Comparison of ENCODE assay signal across 8 mouse cellular contexts in the genomic region with DNA sequence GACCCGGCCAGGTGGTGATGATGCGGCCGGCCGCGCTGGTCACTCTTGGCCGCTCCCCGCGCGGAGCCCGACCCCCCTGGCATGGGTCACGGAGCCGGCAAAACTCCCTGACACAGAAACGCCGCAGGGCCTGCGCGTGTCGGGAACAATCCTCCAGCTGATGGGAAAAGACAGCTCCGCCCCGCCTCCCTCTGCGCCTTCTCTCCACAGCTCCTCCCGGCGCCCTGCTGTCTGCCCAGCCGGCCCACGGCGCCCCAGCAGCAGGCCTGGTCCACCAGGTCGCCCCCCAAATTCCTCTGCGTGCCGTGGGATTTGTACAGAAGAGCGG. TPM values are rescaled to one million over a fixed set of nuclear protein-coding genes. Genes with fewer than 3 reads are reported as not detected.
DNase-seq lines count a peak whose midpoint lies in the region; ATAC-seq lines count a peak whose summit lies in the region.

No protein-coding gene starts in this region.

- no peaks in the 10 kb centered on the region for H3K36me3 ChIP-seq in lung, embryonic 15.5 days
- no peaks in the 10 kb centered on the region for H3K36me3 ChIP-seq in embryonic facial prominence, embryonic 15.5 days
- H3K36me3 ChIP-seq in midbrain, embryonic 13.5 days: no peaks in the 10 kb centered on the region

- no peak overlapping the region for H3K27ac ChIP-seq in lung, embryonic 15.5 days
- no peak overlapping the region for H3K27ac ChIP-seq in embryonic facial prominence, embryonic 15.5 days (replicated peaks)
- H3K27ac ChIP-seq in midbrain, embryonic 13.5 days: no peak overlapping the region

- peak overlapping the region; percentile 72 for H3K4me2 ChIP-seq in lung, embryonic 15.5 days
- H3K4me2 ChIP-seq in embryonic facial prominence, embryonic 15.5 days (replicated peaks): peak overlapping the region; percentile 93
- H3K4me2 ChIP-seq in midbrain, embryonic 13.5 days (replicated peaks): peak overlapping the region; percentile 84

- DNase-seq in lung, postnatal 36 days: no peak
- peak; percentile 44 for DNase-seq in kidney, adult 9 months
- no peak for DNase-seq in urinary bladder, postnatal 14 days (ENCODE audit: low spot score)
- no peak for DNase-seq in cerebellum, adult 11-12 months
- no peak for DNase-seq in right cerebral cortex, postnatal 4 days

- H3K9ac ChIP-seq in lung, embryonic 15.5 days: no peak overlapping the region
- H3K9ac ChIP-seq in embryonic facial prominence, embryonic 15.5 days: 0 out of 2 replicates have a peak overlapping the region, but pooled peaks have one; percentile 21
- peak overlapping the region; percentile 60 for H3K9ac ChIP-seq in midbrain, embryonic 13.5 days (replicated peaks)

- peak overlapping the region; percentile 31 for H3K4me3 ChIP-seq in lung, embryonic 15.5 days
- H3K4me3 ChIP-seq in embryonic facial prominence, embryonic 15.5 days (replicated peaks): peak overlapping the region; percentile 43
- H3K4me3 ChIP-seq in midbrain, embryonic 13.5 days (replicated peaks): peak overlapping the region; percentile 45

- 1% methylated on average over 29 of the region's 29 CpGs for WGBS in lung, embryonic 15.5 days
- under 1% methylated on average over 29 of the region's 29 CpGs for WGBS in embryonic facial prominence, embryonic 15.5 days
- WGBS in midbrain, embryonic 13.5 days: 1% methylated on average over 29 of the region's 29 CpGs

- H3K9me3 ChIP-seq in lung, embryonic 15.5 days: no peaks in the 10 kb centered on the region
- no peaks in the 10 kb centered on the region for H3K9me3 ChIP-seq in embryonic facial prominence, embryonic 15.5 days (replicated peaks)
- H3K9me3 ChIP-seq in midbrain, embryonic 13.5 days: no peaks in the 10 kb centered on the region

- peaks cover 77% of the 10 kb centered on the region for H3K27me3 ChIP-seq in lung, embryonic 15.5 days
- peaks cover 65% of the 10 kb centered on the region for H3K27me3 ChIP-seq in embryonic facial prominence, embryonic 15.5 days
- H3K27me3 ChIP-seq in midbrain, embryonic 13.5 days: peaks cover 88% of the 10 kb centered on the region

- ATAC-seq in lung, embryonic 15.5 days (ENCODE audit: borderline replicate concordance, extremely low read depth, low FRiP score, low TSS enrichment): peak; percentile 61; the same call in 1 of the 2 replicates
- ATAC-seq in embryonic facial prominence, embryonic 15.5 days (ENCODE audit: insufficient number of reproducible peaks, low FRiP score, low TSS enrichment, low read depth): no peak
- peak; percentile 61 for ATAC-seq in midbrain, embryonic 13.5 days

- peaks cover 21% of the 10 kb centered on the region for H3K4me1 ChIP-seq in lung, embryonic 15.5 days
- peaks cover 27% of the 10 kb centered on the region for H3K4me1 ChIP-seq in embryonic facial prominence, embryonic 15.5 days
- peaks cover 39% of the 10 kb centered on the region for H3K4me1 ChIP-seq in midbrain, embryonic 13.5 days (replicated peaks)

RNA-seq across cellular contexts. Expression of a gene that starts 35.7 kb away (rescaled TPM):
- 0.10 TPM in 1 of 2 replicates, not detected in the other for polyA plus RNA-seq in lung, embryonic 15.5 days (2015; fragmentation: Nextera tagmentation; extraction: Ambion mirVana)
- polyA plus RNA-seq in embryonic facial prominence, embryonic 15.5 days (2015; fragmentation: Nextera tagmentation; extraction: Ambion mirVana): 0.08 TPM in 1 of 2 replicates, not detected in the other
- 0.63 and 1.0 TPM in 2 replicates for polyA plus RNA-seq in midbrain, embryonic 13.5 days (2015; fragmentation: Nextera tagmentation; extraction: Ambion mirVana)
